Mouse (Mus musculus) lung, adult 2 months (tissue): ENCODE data around the gene Rhoc.

ENCODE experiments used
- CTCF ChIP-seq: fragments of 200-500 bp; IDR thresholded peaks from 2 replicates; pipeline ENCODE4 v1.5.1; 2011; ENCODE audit warnings: mild to moderate bottlenecking, low read length, control low read depth; ENCODE audit not compliant: insufficient read depth
- POLR2A ChIP-seq: fragments of 200-500 bp; IDR thresholded peaks from 2 replicates; pipeline ENCODE4 v1.6.1; 2011; ENCODE audit warnings: low read depth, mild to moderate bottlenecking, control low read depth, low read length, borderline replicate concordance; ENCODE audit errors: extremely low read depth

- TF ChIP-seq CTCF = no peak
- TF ChIP-seq POLR2A = no peak
Observed at GRCm38 (mm10) chr3:104804312-104804711, 16.1 kb downstream of the Rhoc start.
